Mouse (Mus musculus) kidney, adult 18-20 months (tissue): ENCODE results near the gene Hoxd9.

Experiments used
- DNase-seq: peaks from one replicate; pipeline ENCODE4 v3.0.0; 2021

The Hoxd9 gene

DNA sequence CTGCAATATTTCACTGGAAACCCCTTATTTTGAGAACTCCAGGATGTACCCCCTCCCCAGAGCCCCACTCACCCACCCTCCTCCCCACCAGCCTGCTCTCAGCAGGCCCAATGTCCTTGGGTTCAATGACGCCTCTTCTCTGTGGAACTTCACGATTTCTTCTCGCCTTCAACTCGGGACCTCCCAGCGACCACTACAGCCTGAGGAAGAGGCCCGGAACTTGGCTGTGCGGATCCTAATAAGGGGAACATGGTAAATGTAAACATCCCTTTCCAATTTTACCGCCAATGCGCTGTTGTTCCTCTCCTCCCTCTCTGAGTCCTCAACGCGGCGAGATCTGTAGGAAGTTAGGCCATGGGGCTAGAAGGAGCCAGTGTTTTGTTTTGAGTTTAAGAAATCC, 13.4 kb upstream of the Hoxd9 start:
- no peak for DNase-seq

DNA sequence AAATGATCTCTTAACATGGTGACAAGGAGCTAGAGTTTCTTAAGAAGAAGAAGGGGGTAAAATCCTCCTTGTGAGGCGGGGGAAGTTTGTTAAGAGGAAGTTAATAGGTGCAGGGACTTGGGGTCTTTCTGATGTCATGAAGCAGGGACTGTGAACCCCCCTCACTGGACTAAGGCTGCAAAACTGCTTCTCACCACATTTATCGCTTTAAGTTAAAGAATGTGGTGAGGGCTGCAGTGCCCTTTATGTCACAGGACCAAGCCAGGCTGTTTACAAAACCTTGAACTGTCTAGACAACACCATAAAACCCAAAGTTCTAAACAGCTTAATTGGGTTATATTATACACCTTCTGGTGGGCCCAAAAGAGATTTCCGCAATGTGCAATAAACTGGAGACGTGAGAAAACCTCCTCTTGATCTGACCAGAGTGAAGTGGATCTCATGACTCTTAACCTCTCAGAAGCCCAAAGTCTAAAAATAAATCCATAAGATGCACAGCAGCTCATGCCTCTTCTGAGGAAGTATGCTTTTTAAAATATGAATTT, 12.4 kb upstream of the Hoxd9 start:
- no peak for DNase-seq

DNA sequence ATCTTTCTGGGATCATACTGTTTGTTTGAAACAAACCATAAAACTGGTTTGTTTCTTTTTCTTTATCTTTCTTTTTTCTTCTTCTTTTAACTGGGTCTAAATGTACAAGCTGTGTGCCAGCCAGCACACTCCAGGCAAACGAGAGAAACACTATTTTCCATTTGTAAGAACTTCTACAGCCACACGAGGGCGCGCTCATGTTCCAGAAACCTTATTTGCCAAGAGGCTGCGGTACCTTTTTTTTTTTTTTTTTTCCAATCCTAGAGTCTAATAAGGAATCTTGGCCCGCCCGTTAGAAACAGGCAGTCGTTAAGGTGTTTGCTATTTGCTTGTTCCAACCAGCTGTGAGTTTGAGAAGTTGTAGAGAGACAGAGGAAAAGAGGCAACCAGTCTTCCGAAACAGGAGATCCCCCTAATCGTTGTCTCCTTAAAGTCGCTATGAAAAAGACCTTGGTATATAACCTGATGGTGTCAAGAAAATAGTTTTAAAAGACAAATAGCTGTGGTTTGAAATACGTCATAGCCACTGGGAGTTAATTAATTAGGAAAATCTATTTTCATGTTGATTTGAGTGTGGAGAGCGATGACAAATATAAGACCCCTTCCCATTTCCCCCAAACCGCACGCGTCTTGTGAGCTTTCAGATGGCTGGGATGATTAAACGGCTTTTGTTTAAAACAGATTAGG, 11.1 kb upstream of the Hoxd9 start:
- DNase-seq = peak; percentile 87

DNA sequence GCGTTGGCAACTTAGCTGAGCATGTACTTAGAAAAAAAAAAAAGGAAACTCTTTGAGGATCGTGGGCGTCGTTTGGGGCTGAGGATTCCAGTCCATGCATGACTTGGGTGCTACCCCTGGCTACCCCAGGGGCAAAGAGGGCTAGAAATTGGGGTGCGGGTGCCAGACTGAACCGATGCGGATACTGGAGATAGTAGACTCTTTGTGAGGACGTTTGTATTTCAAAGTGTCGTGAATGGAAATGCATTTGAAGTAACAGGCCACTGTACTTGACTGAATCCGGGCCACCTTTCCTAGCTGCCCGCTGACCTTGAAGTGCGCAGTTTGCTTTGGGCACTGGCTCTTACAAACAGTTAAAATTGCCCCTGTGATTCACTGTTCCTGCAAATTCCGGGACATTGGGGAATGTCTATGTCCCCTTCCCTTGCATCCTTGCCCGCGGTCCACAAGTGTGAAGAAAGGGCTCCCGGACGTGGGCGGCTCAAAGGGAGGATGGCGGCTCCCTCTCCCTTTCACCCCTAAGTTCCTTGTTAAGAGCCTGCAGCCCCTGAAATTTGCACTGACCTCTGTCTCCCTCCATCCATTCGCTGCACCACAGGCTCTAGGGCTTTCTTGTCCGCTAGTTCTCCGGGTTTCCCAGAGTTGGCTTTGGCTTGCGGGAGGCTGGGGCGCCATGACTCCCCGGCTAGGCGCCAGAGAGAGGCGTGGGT, 10.4 kb upstream of the Hoxd9 start:
- DNase-seq = peak; percentile 62

DNA sequence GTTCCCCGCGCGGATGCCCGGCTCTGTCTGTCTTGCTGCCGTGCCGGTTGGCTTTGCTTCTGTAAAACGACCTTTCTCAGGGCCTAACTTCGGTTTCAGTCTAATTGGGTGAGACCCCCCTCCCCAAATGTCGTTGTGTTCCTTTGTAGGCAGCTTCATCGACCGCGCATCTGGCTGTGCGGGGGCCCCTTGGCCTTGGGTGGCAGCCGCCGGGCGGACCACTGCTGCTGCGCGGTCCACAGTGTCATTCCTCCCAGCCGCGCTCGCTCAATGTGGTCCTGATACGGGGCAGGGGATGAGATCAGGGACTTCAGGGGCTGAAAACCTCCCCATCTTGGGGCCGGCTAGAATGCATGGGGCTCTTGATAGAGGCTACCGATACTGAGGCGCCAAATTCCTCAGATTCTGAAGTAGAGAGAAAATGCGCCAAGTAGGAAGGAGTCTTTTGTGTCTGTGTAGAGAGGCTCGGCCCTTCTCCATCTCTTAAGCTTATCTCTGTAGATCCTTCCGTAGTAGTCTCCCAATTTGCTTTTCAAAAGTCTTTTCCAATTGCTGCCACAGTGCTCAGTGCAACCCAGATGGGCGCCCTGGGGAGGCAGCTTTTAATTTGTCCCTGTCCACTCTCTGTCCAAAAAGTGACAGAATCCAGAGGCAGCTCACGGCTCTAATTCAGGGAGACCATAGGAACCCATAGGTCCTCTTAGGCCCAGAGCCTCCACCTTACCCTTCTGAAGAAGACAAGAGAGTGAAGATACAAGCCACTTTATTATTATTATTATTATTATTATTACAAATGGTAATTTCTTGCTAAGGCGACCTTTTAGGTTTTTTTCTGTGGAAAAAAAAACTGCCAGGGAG, 9.6 kb upstream of the Hoxd9 start:
- no peak for DNase-seq

DNA sequence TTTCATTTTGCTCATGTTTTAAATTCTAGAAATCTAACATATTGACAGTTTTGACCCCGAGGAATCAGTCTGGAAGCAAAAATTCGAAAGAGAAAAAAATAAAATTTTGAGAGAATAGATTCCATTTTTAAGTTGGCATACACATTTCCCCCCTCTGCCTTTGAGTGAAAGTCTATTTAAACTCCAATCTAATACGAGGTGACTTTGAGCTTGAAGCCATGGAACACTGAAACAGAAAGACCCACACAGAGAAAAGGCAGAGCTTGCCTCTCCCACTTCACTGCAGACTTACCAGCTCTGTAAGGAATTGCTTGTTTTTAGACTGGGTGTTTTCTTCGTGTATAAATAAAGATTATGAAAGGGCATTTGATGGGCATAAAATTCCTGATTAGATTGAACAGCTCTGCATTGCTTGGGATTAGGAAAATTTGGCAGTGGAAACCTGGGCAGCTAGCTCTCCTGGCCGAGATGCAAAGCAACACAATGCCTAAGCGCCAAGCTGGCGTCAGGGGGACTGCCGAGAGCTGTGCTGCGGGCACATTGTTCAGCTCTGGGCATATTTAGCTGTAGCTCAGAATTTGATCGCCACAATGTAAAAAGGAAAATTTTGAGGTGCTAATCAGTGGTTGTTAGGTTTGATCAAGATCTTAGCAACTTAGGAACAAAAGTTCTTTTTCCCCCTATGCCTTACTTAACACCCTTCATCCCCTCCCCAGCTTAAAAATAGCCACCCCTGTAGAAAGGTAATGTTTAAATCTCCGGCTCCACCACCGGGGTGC, 8.5 kb upstream of the Hoxd9 start:
- DNase-seq = no peak

DNA sequence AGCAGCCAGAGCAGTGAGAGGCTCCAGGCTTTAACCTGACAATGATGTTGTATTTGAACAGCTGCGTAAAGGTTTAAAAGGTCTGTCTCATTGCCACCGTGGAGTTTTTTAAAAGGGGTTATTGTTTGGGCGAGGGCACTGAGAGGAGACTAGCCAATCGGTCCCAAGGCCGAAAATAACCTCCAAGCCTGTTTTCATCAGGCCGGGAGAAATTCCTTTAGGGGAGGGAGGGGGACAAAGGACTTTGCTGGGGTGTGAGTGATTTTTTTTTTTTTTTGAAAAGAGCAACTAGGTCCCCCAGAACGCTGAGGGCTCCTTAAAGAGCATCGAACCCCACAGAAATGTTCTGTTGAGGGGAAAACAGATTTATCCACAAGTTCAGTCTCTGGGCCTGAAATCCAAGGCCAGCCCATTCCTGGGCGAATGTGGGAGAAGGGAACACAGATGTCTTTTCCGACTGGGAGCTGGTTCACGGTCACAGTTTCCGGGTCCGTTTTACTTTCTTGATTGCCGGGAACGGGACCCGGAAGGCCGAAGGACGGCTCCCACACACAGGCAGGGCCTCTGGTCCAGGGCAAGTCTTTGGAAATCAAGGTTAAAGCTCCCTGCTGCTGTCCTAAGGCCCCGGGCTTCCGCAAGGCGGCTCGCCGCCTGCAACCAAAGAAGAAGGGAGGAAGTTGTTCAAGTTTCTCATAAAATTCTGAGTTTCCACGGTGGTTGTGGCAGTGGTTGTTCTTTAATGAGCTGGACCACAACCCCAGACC, 7.8 kb upstream of the Hoxd9 start:
- peak; percentile 58 for DNase-seq

DNA sequence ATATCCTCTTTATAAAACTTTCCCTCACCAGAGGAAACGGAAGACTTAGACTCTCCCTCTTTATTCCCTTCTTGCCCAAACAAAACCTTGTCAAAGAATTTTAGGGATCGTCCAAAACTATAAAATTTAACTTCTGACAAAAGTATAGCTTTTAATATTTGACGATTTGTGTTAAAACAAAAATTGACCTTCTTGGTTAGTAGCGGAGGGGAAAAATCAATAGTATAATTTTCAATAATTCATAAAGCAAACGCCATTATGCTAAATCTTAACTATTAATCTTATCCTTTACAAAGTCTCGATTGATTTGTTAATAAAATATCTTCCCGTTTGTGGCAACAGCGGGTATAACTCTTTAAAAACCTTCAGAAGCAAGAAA, 7.2 kb upstream of the Hoxd9 start:
- DNase-seq = no peak

DNA sequence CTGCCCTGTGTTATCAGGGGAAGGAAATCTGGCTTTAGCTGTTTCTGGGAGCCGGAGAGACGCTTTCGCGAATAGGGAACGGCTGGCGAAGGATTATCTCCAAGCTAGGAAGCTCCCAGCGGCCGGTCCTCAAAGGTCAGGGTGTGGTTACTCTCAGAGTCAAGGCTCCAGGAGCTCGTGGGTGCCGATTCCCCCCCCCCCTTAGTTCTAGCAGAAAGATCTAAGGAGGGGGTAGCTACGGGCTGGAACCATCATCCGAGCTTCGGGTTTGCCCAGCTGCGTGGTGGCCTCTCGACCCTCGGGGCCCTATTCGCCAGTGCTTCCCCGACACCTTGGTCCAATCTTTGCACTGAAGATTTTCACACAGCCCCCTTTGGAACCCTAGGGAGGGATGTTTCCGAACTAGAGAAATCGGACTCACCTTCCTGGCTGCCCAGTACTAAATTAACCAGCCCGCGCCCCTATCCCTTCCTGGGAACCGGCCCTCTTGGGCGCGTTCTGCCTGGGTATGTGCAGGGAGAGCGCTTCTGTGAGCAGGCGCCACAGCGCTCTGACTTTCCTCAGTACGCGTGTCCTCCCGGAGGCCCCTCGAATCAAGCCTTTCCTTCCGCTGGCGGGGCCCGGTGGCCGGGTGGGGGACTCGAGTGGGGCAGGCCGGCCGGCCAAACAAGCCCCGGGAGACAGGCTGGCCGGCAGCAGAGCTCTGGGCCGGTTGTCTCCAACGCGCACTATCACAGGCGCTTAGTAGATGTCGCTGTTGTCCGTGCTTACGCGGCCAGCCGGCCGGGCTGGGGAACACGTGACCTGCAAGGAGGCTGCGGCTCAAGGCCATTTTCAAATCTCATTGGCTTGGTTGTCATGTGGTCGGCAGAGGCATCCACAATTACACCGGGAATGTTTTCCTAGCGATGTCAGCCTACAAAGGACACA, 6.2 kb upstream of the Hoxd9 start, which contains the start of gene Hoxd10:
Hoxd10 (plus strand) TSS at position 903 of the 930 bp plus-strand sequence.
- DNase-seq = peak; percentile 87

DNA sequence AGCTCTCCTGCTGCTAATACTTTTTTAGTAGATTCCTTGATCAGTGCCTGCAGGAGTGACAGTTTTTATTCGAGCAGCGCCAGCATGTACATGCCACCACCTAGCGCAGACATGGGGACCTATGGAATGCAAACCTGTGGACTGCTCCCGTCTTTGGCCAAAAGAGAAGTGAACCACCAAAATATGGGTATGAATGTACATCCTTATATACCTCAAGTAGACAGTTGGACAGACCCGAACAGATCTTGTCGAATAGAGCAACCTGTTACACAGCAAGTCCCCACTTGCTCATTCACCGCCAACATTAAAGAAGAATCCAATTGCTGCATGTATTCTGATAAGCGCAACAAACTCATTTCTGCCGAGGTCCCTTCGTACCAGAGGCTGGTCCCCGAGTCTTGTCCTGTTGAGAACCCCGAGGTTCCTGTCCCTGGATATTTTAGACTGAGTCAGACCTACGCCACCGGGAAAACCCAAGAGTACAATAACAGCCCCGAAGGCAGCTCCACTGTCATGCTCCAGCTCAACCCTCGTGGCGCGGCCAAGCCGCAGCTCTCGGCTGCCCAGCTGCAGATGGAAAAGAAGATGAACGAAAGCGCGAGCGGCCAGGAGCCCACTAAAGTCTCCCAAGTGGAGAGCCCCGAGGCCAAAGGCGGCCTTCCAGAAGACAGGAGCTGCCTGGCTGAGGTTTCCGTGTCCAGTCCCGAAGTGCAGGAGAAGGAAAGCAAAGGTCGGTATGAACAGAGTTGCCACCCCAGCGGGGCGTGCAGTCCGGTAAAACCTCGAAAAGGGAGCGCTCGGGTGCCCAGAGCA, 5.3 kb upstream of the Hoxd9 start:
- DNase-seq = peak; percentile 58

DNA sequence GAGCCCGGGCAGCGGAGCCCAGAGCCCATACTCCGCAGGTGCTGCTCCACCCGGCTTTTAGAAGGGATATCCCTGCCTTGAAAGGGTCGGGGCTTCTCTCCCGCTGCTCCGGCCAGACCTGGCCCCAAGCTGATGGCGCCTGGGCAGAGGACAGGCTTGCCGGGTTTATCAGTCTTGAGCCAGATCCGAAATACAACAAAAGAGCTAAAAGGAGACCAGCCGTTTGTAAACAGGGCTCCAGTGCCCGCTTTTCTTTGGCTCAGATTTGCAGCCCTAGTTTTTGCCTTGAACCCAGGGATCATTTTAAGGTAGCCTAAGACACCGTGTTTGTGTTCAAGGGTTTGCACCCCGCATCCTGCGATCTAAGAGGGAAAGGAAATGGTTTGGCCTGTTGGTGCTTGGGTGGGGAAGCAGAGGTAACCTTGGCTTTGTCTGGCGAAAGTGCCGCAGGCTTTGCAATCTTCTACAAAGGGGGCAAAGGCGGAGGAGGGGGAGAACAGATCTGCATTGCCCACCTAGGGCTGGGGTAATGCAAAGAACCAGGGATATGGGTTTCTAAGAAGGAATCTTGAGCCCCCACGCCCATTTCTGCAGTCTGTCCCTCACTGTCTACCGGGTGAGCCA, 4.6 kb upstream of the Hoxd9 start:
- no peak for DNase-seq

DNA sequence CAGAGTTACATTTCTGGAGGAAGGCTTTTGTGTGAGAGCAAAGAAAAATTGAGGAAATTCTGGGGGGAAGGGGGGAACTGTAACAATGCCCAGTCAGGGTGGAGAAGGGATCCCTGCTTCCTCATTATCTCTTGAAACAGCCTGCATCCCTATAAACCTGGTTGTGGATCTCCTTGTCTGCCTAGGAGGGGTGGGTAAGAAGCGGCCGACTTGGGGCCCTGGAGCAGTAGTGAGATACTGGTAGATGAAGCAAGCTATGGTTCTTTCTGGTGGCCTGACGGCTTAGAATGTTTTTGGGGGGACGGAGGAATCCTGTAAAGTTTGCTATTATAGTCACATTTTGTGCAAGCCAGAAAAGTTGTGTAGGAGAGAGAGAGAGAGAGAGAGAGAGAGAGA, 4.1 kb upstream of the Hoxd9 start:
- DNase-seq = no peak

DNA sequence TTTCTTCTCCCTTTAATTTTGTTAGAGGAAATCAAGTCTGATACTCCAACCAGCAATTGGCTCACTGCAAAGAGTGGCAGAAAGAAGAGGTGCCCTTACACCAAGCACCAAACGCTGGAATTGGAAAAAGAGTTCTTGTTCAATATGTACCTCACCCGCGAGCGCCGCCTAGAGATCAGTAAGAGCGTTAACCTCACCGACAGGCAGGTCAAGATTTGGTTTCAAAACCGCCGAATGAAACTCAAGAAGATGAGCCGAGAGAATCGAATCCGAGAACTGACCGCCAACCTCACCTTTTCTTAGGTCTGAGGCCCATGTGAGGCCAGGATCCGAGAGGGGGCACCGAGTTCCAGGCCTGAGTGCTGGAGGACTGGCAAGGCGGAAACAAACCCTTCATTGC, 3.5 kb upstream of the Hoxd9 start:
- peak; percentile 79 for DNase-seq

DNA sequence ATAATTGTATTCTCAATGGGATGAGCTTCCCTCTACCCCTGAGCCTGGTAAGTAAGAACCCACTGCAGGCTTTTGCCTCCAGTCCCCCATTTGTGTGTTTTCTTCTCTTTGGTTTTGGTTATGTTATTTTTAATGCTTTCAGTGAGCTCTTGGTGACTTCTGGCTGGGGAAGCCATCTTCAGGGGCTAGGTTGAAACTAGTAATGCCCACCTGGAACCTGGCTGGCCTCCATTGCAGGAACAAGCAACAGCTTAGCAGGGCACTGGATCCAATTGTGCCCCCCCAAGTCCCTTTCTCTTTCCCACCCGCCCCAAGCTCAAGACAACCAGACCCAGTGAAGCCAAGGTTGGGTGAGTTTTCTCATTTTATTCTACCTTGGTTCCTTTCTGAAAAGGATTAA, 2.1 kb upstream of the Hoxd9 start:
- DNase-seq = no peak

DNA sequence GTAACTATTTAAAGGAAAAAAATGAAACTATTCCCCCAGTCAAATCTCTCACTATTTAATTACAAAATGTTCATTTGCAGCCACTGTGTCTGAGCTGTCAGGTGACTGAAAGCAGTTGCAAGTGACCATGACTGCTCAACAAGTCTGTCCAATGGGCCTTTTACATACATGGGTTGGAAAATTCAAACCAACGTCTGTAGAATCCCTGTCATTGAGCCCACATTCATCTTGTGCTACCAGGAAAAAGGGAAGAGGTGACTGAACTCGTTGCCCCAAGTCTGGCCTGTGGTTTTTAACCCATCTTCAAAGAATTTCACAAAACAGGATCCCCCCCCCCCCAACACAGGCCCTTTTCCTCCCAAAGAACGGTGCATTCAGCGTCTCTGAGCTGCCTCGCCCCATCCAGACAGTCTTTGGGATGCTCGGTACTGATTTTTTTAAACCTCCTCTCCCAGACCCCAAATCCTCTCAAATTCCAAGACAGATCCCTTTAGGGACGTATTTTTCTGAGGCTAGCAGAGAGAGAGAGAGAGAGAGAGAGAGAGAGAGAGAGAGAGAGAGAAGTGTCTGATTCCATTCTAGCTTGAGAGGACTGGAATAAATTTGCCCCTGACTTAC, 1.6 kb upstream of the Hoxd9 start:
- DNase-seq = no peak

DNA sequence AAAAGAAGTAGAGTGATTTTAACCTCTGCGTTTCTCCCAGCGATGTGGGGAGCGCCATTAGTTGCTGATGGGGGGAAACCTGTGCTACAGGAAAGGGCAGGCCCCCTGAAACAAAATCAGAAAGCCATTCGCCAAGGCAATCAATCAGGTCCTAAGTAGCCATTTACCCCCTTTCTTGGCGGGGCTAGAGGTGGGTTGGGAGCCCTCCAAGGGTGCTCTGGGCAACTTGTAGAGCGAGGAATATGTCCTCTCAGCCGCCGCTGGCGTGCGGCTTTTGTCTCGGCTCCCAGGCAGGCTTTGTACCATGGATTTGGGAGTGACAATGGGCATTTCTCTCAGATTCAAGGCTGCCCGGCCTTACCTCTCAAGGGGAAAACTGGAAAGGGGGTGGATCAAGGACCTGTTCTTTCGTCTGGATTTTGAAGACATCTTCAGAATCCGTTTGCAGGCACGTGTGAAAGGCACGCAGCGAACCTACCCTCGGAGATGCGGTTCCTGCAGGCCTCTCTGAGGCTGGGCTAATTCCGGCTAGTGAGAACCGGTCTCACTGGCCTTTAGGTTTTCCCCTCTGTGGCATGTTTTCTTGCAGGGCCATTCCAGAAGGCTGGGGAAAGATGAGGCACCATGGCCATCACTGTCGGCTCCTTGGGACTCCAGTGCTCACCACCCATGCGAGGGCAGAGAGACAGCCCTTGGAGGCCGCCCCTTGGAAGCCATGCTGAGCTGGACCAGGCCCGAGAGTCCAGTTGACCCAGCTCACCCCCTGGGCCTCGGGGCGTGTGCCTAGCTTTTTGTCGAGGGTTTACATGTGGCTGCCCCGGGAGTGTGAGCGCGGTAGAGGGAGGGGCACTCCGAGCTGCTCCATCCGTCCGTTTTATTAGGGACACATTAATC, 838 bp upstream of the Hoxd9 start:
- peak; percentile 64 for DNase-seq

DNA sequence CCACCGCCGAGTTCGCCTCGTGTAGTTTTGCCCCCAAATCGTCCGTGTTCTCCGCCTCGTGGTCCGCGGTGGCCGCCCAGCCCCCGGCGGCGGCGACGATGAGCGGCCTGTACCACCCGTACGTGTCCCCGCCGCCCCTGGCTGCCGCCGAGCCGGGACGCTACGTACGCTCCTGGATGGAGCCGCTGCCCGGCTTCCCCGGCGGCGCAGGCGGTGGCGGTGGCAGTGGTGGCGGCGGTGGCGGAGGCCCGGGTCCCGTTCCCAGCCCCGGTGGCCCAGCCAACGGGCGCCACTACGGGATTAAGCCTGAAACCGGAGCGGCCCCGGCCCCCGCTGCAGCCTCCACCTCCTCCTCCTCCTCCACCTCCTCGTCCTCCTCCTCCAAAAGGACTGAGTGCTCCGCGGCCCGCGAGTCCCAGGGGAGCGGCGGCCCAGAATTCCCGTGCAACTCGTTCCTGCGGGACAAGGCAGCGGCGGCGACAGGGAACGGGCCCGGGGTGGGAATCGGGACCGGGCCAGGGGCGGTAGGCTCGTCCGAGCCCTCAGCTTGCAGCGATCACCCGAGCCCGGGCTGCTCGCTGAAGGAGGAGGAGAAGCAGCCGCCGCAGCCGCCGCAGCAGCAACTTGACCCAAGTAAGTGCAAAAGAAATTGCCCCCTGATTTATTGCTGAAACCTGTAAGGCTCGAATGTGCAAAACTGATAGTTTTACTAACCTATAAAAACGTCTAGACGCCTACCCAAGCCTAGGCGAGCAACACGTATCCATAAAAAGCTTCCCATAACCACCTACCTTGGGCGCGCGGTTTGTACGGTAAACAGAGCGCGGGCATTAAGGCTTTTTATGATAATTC, 900 bp downstream of the Hoxd9 start:
- DNase-seq = peak; percentile 66
